Comparison of ENCODE assay signal across 25 mouse cellular contexts in genomic region chr6:32944956-32945355, GRCm38 (mm10).
DNase-seq lines count a peak whose midpoint lies in the region; ATAC-seq and TF ChIP-seq lines count a peak whose summit lies in the region.
"Had no signal": no experiment of that assay in that cellular context is flagged by ENCODE, and none has a peak within 500 bp of the region (broad histone marks: within the 10 kb centered on the region; RNA-seq: fewer than 3 reads in every experiment).

No protein-coding gene starts in this region.

- no peak overlapping the region for H3K9ac ChIP-seq in lung, postnatal 0 days (replicated peaks; ENCODE audit: low read depth)
- H3K9ac ChIP-seq: embryonic facial prominence, embryonic 12.5 days; forebrain, embryonic 12.5 days had no signal

- no peaks in the 10 kb centered on the region for H3K9me3 ChIP-seq in lung, postnatal 0 days (ENCODE audit: low read length)
- H3K9me3 ChIP-seq: embryonic facial prominence, embryonic 10.5 days; embryonic facial prominence, embryonic 12.5 days; forebrain, embryonic 10.5 days; forebrain, embryonic 12.5 days; G1E had no signal

- ATAC-seq in lung, postnatal 0 days, result peak; percentile 82
- ATAC-seq: activated CD4-positive, CD25-positive, alpha-beta regulatory T cell, adult 4 months; CD4-positive, CD25-positive, alpha-beta regulatory T cell, adult 4 months; forebrain, embryonic 14.5 days; forebrain, embryonic 16.5 days; Patski had no signal

- no peak for TF ChIP-seq CTCF in lung, postnatal 0 days (IDR thresholded peaks at IDR 0.05)

- no peak overlapping the region for H3K4me3 ChIP-seq in lung, postnatal 0 days (ENCODE audit: low read depth, low read length)
- H3K4me3 ChIP-seq: embryonic facial prominence, embryonic 10.5 days; embryonic facial prominence, embryonic 12.5 days; forebrain, embryonic 10.5 days; forebrain, embryonic 12.5 days had no signal

- no peak overlapping the region for H3K4me2 ChIP-seq in lung, postnatal 0 days (replicated peaks; ENCODE audit: low read depth, low read length)
- H3K4me2 ChIP-seq: embryonic facial prominence, embryonic 12.5 days; forebrain, embryonic 12.5 days had no signal

- 61% methylated on average over 1 of the region's 1 CpGs for WGBS in lung, postnatal 0 days

- H3K36me3 ChIP-seq in lung, postnatal 0 days (ENCODE audit: insufficient read depth, low read length), result no peaks in the 10 kb centered on the region
- H3K36me3 ChIP-seq: embryonic facial prominence, embryonic 10.5 days; embryonic facial prominence, embryonic 12.5 days; forebrain, embryonic 10.5 days; forebrain, embryonic 12.5 days had no signal

- no peak overlapping the region for H3K27ac ChIP-seq in lung, postnatal 0 days (ENCODE audit: low read length)
- H3K27ac ChIP-seq: embryonic facial prominence, embryonic 10.5 days; embryonic facial prominence, embryonic 12.5 days; forebrain, embryonic 10.5 days; forebrain, embryonic 12.5 days had no signal

- no peaks in the 10 kb centered on the region for H3K27me3 ChIP-seq in lung, postnatal 0 days (replicated peaks; ENCODE audit: insufficient read depth, low read length)
- H3K27me3 ChIP-seq: CH12.LX; embryonic facial prominence, embryonic 12.5 days; Patski had no signal

- peak; percentile 81 for DNase-seq in lung, postnatal 0 days (ENCODE audit: low spot score)
- DNase-seq in lung, postnatal 14 days, result no peak
- peak; percentile 35 for DNase-seq in lung, postnatal 36 days
- DNase-seq in lung, postnatal 4 days, result no peak
- no peak for DNase-seq in urinary bladder, postnatal 36 days (ENCODE audit: low spot score in 2 of 2)
- DNase-seq: adrenal gland, adult 8-10 months; adrenal gland, postnatal 14 days; adrenal gland, postnatal 36 days; B cell, adult 2 months; cerebellum, adult 11-12 months; cerebellum, adult 2 months; cerebellum, adult 9-10 months; cerebellum, postnatal 10 days; cerebellum, postnatal 25 days had no signal

- TF ChIP-seq EP300 in lung, postnatal 0 days (IDR thresholded peaks at IDR 0.05), result peak; percentile 93

- H3K4me1 ChIP-seq in lung, postnatal 0 days (ENCODE audit: insufficient read depth, low read depth, low read length), result no peaks in the 10 kb centered on the region

Comparison
In these comparisons a context has a peak if more than half of its experiments do, and no peak if none do; other contexts are left out.
1. DNase-seq: peak in lung, postnatal 0 days (single experiment) and lung, postnatal 36 days (single experiment); none in lung, postnatal 14 days (single experiment), lung, postnatal 4 days (0 of 2) and urinary bladder, postnatal 36 days (0 of 2).